Mouse (Mus musculus) 3T3-L1 (cell line): ENCODE results near the gene Disp1.
A peak's percentile ranks its signal among the peaks of the same experiment; 100 is the strongest.

Experiments used
- DNase-seq: peaks from one replicate; pipeline ENCODE4 v3.0.0-alpha.2; 2015; ENCODE audit warnings: low read depth, low spot score

Gene Disp1

GRCm38 (mm10) chr1:183133440-183133839 lies 87.9 kb downstream of the Disp1 start:
- DNase-seq = peak; percentile 42

GRCm38 (mm10) chr1:183127246-183127645 lies 94.1 kb downstream of the Disp1 start:
- DNase-seq = no peak

DNA sequence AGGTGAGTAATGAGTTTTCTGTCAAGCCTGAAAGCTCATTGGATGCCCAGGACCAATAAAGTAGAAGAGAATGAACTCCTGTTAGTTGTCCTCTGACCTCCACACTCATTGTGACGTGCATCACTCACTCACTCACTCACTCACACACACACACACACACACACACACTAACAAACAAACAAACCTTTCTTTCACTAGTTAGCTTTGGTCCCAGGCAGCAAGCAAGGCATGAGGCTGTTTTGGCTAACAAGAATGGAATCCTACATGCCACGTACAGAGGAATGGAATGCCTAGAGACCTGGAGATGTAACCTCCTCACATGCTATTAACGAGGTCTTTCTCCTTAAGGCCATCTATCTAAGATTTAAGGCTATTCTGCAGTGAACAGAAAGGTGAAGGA lies 97.6 kb downstream of the Disp1 start:
- no peak for DNase-seq

DNA sequence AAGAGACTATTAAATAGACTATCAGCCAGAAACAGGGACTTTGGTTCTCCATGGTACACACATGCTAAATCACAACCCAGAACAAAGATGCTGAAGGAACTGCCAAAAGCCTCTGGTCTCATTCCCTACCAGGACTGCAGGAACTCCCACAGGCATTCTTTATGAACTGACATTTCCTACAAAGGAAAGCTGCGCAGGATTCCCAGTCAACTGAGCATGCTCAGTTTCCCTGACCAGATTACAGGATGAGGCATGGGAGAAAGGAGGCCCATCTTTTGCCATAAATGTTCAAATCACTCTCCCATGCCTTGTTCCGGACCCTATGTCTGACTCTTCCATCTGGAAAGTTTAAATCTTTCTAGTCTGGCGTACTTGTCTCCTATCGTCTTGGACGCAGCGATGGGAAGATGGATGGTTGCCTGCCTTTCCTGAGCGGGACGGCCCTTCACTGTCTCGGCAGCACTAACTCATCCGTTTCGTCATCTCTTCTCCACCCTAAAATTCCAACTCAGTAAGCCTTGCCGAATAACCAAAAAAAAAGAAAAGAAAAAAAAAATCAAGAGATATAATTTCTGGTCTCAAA lies 100.9 kb downstream of the Disp1 start:
- no peak for DNase-seq

DNA sequence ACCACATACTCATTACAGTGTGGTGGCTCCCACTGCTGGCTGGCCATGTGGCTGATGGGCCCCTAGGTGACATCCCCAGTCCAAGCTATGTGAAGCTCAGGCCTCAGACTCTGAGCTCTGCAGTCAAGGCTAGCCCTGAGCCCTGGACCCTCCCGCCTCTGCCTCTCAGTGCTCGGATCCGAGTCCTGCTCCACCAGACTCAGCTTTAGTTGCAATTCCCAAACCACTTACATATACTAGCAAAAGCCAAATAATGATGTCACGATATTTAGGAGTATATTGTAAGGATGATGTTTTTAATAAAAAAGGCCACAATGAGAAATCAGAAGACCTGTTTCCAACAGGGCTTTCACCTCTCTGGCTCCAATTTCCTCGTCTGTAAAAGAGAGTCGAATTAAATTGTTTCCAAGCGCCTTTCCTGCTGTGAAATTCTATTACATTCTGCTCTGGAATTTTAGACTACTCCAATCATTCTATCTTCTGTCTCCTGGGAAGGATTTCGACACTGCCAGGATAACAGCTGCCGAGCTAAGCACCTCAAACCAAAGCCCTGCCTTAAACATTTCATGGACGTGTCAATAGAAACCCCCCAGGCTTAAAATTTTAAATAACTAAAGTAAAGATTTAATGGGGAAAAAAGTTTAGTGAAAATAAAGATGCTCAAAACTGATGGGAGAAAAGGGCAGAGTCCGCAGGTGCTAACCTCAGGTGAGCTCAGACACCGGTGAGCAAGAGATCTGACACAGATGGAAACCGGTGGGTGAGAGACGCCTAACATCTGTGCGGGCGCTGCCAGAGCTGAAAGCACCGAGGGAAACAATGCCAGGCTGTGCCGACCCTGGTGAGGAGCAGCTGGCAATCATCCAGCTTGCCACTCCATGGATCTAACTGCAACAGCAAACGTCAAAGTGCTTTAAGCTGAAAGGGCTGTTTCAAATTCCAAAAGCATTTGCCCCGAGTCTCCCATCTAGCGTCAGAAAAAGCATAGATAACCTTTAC lies 103.2 kb downstream of the Disp1 start:
- no peak for DNase-seq

GRCm38 (mm10) chr1:183116946-183117826 lies 104.1 kb downstream of the Disp1 start:
- peak; percentile 58 for DNase-seq

GRCm38 (mm10) chr1:183116441-183116840 lies 104.9 kb downstream of the Disp1 start:
- peak; percentile 26 for DNase-seq

GRCm38 (mm10) chr1:183115076-183115475 lies 106.2 kb downstream of the Disp1 start:
- DNase-seq = peak; percentile 25

- DNase-seq = no peak
These were observed 106.8 kb downstream of the Disp1 start for GRCm38 (mm10) chr1:183114554-183114953.

DNA sequence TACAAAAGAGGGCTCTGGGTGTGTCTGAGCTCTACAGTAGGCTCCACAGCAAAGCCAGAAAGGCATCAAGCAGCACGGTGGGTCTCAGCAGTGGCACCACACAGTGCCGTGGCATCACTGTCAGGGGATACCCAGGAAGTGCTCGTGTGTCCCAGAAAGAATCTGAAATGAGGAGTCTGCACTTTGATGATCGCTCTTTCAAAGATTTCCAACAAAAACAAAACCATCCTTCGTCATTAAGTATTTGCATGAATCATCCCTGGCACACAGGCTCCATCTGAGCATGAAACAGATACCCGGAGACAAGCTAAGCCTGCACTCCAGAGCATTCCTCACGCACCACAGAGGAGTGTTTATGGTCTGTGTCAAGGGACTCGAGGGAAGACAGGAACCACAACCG lies 107.8 kb downstream of the Disp1 start:
- DNase-seq = peak; percentile 95

DNA sequence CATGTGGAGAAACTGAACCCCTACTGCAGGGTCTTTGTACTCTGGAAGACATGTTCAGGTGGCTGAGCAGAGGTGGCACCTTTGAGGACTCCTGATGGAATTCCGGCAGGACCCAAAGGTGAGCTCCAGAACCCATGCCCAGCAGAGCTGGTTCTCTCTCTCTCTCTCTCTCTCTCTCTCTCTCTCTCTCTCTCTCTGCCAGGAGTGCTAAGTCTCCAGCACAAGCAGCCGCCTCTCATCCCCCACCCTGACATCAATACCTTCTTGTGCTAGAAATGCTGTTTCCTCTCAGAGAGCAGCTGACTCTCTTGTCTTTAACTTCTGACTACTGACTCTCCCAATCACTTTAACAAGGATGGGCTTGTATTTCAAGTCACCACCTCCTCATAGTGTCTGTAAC lies 113.8 kb downstream of the Disp1 start:
- no peak for DNase-seq

GRCm38 (mm10) chr1:183104696-183105095 lies 116.6 kb downstream of the Disp1 start:
- no peak for DNase-seq

GRCm38 (mm10) chr1:183102775-183103174 lies 118.5 kb downstream of the Disp1 start:
- DNase-seq = no peak

- no peak for DNase-seq
These were observed 119.2 kb downstream of the Disp1 start for GRCm38 (mm10) chr1:183102153-183102552.

- DNase-seq = no peak
These were observed 120.0 kb downstream of the Disp1 start for GRCm38 (mm10) chr1:183101371-183101770.

DNA sequence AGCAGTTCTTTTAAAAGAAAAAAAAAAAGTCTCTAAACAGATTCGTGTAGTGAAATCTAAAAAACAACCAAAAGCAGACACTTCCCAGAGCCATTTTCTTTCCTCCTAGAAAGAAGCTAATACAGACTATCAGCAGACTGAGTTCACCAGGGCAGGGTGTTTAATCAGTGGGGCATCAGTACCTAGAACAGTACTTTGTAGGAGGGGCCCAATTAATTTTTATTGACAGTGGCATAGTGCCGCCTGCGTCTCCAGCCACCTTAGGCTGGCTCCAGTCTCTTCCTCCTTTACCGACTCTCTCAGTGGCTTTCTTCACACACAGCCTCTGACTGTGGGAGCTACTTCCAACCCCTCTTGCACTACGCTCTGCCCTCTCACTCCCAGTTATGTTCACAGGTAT lies 121.1 kb downstream of the Disp1 start:
- no peak for DNase-seq

DNA sequence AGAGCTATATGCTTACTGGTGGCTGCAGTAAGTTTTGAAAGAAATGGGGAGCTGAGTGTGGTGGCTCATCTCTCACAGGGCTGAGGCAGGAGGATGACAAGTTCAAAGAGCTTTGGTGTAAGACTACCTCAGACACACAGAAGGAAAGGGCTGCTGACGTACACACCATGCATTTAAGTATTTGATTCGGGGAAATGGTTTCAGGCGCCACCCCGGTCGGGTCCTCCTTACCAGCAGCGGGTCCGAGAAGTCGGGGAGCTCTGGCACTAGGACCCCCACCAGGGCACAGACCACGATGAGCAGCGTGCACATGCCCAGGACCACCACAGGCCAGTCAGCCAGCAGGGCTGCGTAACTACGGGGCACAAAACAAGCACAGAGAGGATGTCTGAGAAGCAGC lies 121.6 kb downstream of the Disp1 start:
- no peak for DNase-seq

DNA sequence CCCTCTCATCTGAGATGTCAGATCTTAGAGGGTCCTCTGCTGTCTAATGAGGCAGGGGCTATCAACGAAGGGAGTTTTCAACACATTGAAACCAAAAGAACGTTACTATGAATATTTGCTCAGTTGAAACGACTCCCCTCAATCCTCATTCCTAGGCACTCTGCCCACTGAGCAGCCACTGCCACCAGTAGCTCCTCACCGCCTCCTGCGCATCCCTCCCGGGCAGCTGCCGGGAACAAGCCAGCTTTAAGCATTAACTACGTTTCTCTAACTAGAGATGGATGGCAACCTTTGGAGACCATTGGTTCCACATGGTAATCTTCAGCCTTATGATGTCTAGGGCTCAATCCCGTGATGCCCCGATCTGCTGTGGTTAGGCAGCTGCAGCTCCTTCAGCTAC lies 123.7 kb downstream of the Disp1 start:
- DNase-seq = no peak

- no peak for DNase-seq
These were observed 125.8 kb downstream of the Disp1 start for GRCm38 (mm10) chr1:183095454-183096088.

GRCm38 (mm10) chr1:183092296-183092695 lies 129.0 kb downstream of the Disp1 start:
- DNase-seq = no peak

GRCm38 (mm10) chr1:183091203-183091602 lies 130.1 kb downstream of the Disp1 start:
- DNase-seq = no peak
